Mouse (Mus musculus) kidney, adult 2 months (tissue): ENCODE data around the gene Gtf2i.

Source experiments
- CTCF ChIP-seq: fragments of 200-500 bp; conservative IDR thresholded peaks from 2 replicates; pipeline ENCODE4 v1.5.1; 2011; ENCODE audit warnings: low read depth, mild to moderate bottlenecking, control low read depth, low read length, moderate library complexity, mixed read lengths; ENCODE audit not compliant: insufficient read depth, insufficient read length
- POLR2A ChIP-seq: fragments of 200-500 bp; IDR thresholded peaks from one replicate; pipeline ENCODE4 v1.6.1; 2011; ENCODE audit warnings: low read depth, low read length, control low read depth

- no peak for TF ChIP-seq CTCF
- TF ChIP-seq POLR2A: no peak
Measured at GRCm38 (mm10) chr5:134329311-134329710, 14.8 kb upstream of the Gtf2i start.
